Mouse (Mus musculus): Measurements from ENCODE around the gene Dennd6a.

DNA sequence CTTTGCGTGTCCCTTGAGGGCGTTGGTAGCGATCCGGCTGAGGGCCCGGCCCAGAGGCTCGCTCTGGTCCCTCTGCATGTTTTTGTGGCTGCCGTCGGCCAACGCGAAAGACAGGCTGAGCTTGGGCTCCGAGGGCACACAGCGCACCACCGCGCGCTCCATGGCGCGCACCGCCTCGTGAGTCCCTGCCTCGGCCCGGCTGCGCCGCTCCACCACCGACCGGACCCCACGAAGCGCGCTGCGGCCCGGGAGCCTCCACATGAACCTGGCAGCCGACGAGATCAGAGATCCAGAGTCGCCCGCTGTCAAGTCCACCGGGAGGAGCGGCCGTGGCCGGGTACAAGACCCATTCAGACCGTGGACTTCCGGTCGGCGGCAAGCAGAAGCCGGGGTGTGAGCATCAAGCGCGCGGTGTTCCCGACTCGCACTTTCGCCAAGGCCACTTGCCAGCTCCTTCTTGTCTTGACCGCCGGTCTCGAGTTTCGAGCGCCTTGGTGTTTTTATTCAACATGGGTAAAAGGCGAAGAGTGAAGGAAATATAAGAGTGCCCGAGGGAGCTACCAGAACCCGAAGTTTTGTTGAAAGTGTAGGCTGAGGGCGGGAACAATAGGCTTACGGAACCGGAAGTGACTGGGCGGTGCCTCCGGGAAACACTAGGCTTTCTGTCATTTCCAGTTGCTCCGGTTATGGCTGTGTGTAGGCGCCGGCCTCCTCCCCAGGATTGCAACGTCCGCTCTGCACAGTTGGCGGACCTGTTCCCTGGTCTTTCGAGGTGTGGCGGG is 95.8 kb downstream of the Dennd6a start, which contains the start of gene Pde12:
- no peak for TF ChIP-seq ZNF384 (IDR thresholded peaks at IDR 0.05; ENCODE audit: low read depth, low read length)
- peak; percentile 68 for TF ChIP-seq HCFC1 (IDR thresholded peaks at IDR 0.05; ENCODE audit: borderline replicate concordance, insufficient read depth, low read length)
- no peak for TF ChIP-seq CHD2 (IDR thresholded peaks at IDR 0.05; ENCODE audit: low read depth, low read length)
- peak; percentile 100 for TF ChIP-seq ZC3H11A (IDR thresholded peaks at IDR 0.05; ENCODE audit: borderline replicate concordance, low read depth, low read length)
- no peak for TF ChIP-seq MAFK (IDR thresholded peaks at IDR 0.05; ENCODE audit: insufficient read depth, low read depth, low read length)

Measured in ES-E14 (cell line).